Mouse (Mus musculus): ENCODE measurements around the gene Fam19a3. TPM values are rescaled to one million over a fixed set of nuclear protein-coding genes. Genes with fewer than 3 reads are reported as not detected.
"Not testable (repeated sequence)": the region's sequence is repeated elsewhere in the genome, so short reads cannot be mapped to it uniquely, and the experiment has no call there.

Gene Fam19a3
- polyA plus RNA-seq (2015; fragmentation: Nextera tagmentation; extraction: Ambion mirVana): not detected in 2 replicates

DNA sequence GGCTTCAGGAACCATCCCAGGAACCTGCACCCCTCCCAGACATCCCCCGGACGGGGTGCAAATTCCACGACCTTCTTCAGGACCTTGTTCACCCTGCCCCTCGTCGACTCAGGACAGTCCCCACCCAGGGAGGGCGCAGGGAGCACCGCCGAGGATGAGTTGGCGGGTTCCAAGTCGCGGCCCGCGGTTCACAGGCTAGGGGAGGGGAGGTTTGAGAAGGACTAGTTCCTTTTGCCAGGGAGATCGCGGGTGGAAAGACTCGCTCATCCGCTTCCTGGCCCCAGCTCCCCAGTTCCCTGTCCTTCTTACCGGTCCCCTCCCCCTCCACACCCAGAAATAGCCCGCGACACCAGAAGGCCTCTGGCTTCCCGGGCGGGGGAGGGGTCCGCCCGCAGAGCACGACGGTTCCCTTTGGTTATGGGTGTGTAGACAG, at the start of gene Fam19a3:
TSS of gene Fam19a3 (minus strand) at position 370 of the 433 bp plus-strand sequence.
- H3K27ac ChIP-seq: no peak within 1 kb of the TSS
- H3K27me3 ChIP-seq: peaks cover 98% of the 10 kb centered on the region
- peak within 1 kb of the TSS; percentile 29; the same call in 1 of the 2 replicates for H3K9ac ChIP-seq
- H3K4me1 ChIP-seq (replicated peaks): peaks cover 25% of the 10 kb centered on the region
- peak within 1 kb of the TSS; percentile 78 for H3K4me2 ChIP-seq
- H3K9me3 ChIP-seq (replicated peaks): no peaks in the 10 kb centered on the region
- no peaks in the 10 kb centered on the region for H3K36me3 ChIP-seq
- ATAC-seq (ENCODE audit: low read depth): peak; percentile 10; the same call in 1 of the 2 replicates
- WGBS (ENCODE audit: insufficient replicate concordance): under 1% methylated on average over 26 of the region's 26 CpGs
- no peak for DNase-seq
- peak within 1 kb of the TSS; percentile 59 for H3K4me3 ChIP-seq (replicated peaks)

DNA sequence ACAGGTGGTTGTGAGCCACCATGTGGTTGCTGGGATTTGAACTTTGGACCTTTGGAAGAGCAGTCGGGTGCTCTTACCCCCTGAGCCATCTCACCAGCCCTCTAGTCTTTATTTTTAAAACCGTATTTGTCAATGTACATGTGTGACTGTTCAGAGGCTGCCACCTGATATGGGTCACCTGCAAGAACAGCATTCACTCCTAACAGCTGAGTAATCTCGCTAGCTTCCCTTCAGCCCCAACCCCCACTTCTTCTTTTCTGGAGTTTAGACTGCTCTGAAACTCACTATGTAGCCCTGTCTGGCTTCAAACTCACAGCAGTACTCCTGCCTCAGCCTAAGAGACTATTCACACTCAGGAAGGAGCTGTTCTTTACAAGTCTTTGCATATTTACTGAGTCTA, 40.8 kb upstream of the Fam19a3 start:
- peaks cover 50% of the 10 kb centered on the region for H3K36me3 ChIP-seq
- ATAC-seq (ENCODE audit: low read depth): no peak
- H3K4me1 ChIP-seq (replicated peaks): peaks cover 24% of the 10 kb centered on the region
- WGBS (ENCODE audit: insufficient replicate concordance): 80% methylated on average over 3 of the region's 3 CpGs
- no peak overlapping the region for H3K9ac ChIP-seq
- no peak overlapping the region for H3K4me2 ChIP-seq
- H3K27me3 ChIP-seq: no peaks in the 10 kb centered on the region
- no peak overlapping the region for H3K4me3 ChIP-seq (replicated peaks)
- no peak overlapping the region for H3K27ac ChIP-seq
- no peak for DNase-seq
- no peaks in the 10 kb centered on the region for H3K9me3 ChIP-seq (replicated peaks)

- H3K27ac ChIP-seq: no peak overlapping the region
- WGBS (ENCODE audit: insufficient replicate concordance): 70% methylated on average over 1 of the region's 1 CpGs
- no peaks in the 10 kb centered on the region for H3K27me3 ChIP-seq
- H3K36me3 ChIP-seq: peaks cover 35% of the 10 kb centered on the region
- H3K4me1 ChIP-seq (replicated peaks): peaks cover 42% of the 10 kb centered on the region
- no peaks in the 10 kb centered on the region for H3K9me3 ChIP-seq (replicated peaks)
- no peak for DNase-seq
- H3K4me2 ChIP-seq: no peak overlapping the region
- no peak overlapping the region for H3K9ac ChIP-seq
- no peak for ATAC-seq (ENCODE audit: low read depth)
- no peak overlapping the region for H3K4me3 ChIP-seq (replicated peaks)
Measured at GRCm38 (mm10) chr3:104820426-104820825, 38.8 kb upstream of the Fam19a3 start.

DNA sequence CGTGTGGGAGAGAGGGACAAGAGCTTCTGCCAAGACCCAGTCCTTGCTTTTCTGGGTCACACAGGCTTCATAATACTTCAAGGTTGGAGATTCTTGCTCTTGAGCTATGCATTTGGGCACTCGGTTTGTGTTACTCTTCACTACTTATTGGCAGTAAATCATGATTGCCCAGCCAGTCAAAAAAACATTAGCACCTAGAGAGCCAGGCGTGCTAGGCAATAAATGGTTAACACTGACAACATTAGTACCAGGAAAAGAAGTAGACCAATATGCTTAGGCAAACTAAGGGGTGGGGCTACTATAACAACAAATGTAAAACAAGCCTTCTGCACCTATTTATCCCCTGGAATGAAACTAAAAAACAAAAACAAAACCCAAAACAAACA, 37.1 kb upstream of the Fam19a3 start:
- Histone ChIP-seq H3K4me2 (peak overlapping the region; percentile 90), H3K9ac (peak overlapping the region; percentile 79), H3K36me3 (peaks cover 37% of the 10 kb centered on the region), H3K9me3 (replicated peaks) (no peaks in the 10 kb centered on the region), H3K27ac (peak overlapping the region; percentile 75), H3K27me3 (no peaks in the 10 kb centered on the region), H3K4me3 (replicated peaks) (peak overlapping the region; percentile 70), H3K4me1 (replicated peaks) (peaks cover 42% of the 10 kb centered on the region)
- 4% methylated on average over 3 of the region's 3 CpGs for WGBS (ENCODE audit: insufficient replicate concordance)
- ATAC-seq (ENCODE audit: low read depth): 0 out of 2 replicates have a peak, but pooled peaks have one; percentile 18
- no peak for DNase-seq

DNA sequence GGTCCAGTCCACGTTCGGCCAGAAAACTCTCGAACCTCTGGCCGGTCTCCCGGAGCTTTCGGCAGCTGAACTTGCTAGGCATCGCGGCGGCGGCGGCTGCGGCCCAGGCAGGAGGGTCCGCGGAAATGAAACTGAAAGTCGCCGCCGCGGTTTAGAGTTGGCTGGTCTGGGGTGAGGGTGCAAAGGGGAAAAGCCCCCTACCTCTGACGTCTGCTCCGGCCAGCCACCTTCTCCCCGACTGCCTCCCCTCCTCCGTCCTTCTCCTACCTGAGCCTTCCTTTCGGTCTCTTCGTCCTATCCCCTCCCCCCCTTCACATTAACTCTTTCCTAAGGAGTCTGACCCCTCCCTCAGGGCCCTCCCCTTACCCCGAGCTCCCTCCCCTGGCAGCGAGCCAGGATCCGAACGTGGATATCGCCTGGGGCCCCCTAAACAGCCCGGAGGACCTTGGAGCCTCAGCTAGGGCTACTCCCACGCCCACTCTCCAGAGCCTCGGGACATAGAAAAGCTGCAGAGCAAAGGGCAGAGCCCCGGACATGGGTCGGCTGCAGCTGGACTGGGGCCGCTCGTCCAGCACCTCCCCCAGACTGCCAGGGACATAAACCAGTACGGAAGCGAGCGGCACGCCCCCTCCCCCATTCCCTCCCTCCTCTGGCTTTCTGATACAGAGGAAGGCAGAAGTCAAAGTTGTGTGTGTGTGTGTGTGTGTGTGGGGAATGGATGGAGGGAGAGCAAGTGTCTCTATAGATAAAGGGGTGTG, 36.5 kb upstream of the Fam19a3 start, which contains the start of gene Mov10:
TSS of gene Mov10 (minus strand) at position 573 of the 758 bp plus-strand sequence.
- Histone ChIP-seq H3K27ac (peak within 1 kb of the TSS; percentile 75), H3K36me3 (peaks cover 38% of the 10 kb centered on the region), H3K4me1 (replicated peaks) (peaks cover 42% of the 10 kb centered on the region), H3K4me3 (replicated peaks) (peak within 1 kb of the TSS; percentile 70), H3K27me3 (no peaks in the 10 kb centered on the region), H3K9me3 (replicated peaks) (no peaks in the 10 kb centered on the region), H3K4me2 (peak within 1 kb of the TSS; percentile 90), H3K9ac (peak within 1 kb of the TSS; percentile 79)
- ATAC-seq (ENCODE audit: low read depth): peak; percentile 83
- under 1% methylated on average over 40 of the region's 40 CpGs for WGBS (ENCODE audit: insufficient replicate concordance)
- peak; percentile 54 for DNase-seq

- Histone ChIP-seq H3K9ac (peak overlapping the region; percentile 79), H3K27me3 (no peaks in the 10 kb centered on the region), H3K9me3 (replicated peaks) (no peaks in the 10 kb centered on the region), H3K4me2 (peak overlapping the region; percentile 90), H3K4me1 (replicated peaks) (peaks cover 43% of the 10 kb centered on the region), H3K36me3 (peaks cover 37% of the 10 kb centered on the region), H3K27ac (peak overlapping the region; percentile 75), H3K4me3 (replicated peaks) (peak overlapping the region; percentile 70)
- DNase-seq (peak; percentile 47), ATAC-seq (ENCODE audit: low read depth) (peak; percentile 66)
- WGBS (ENCODE audit: insufficient replicate concordance): under 1% methylated on average over 44 of the region's 46 CpGs
Measured at GRCm38 (mm10) chr3:104817481-104817990, 35.9 kb upstream of the Fam19a3 start.

- Histone ChIP-seq H3K36me3 (peaks cover 24% of the 10 kb centered on the region), H3K27me3 (no peaks in the 10 kb centered on the region), H3K9me3 (replicated peaks) (no peaks in the 10 kb centered on the region), H3K4me1 (replicated peaks) (peaks cover 51% of the 10 kb centered on the region), H3K9ac (no peak overlapping the region), H3K27ac (no peak overlapping the region), H3K4me2 (peak overlapping the region; percentile 90; the same call in 1 of the 2 replicates), H3K4me3 (replicated peaks) (no peak overlapping the region)
- ATAC-seq (ENCODE audit: low read depth) (no peak), DNase-seq (no peak)
- WGBS (ENCODE audit: insufficient replicate concordance): 91% methylated on average over 7 of the region's 7 CpGs
Measured at GRCm38 (mm10) chr3:104816130-104816529, 34.5 kb upstream of the Fam19a3 start.

- Histone ChIP-seq H3K27me3 (no peaks in the 10 kb centered on the region), H3K4me1 (replicated peaks) (peaks cover 51% of the 10 kb centered on the region), H3K4me3 (replicated peaks) (no peak overlapping the region), H3K4me2 (no peak overlapping the region), H3K36me3 (peaks cover 16% of the 10 kb centered on the region; the same call in 1 of the 2 replicates), H3K9me3 (replicated peaks) (no peaks in the 10 kb centered on the region), H3K27ac (no peak overlapping the region), H3K9ac (no peak overlapping the region)
- ATAC-seq (ENCODE audit: low read depth): no peak
- WGBS (ENCODE audit: insufficient replicate concordance): 68% methylated on average over 2 of the region's 2 CpGs
- no peak for DNase-seq
Measured at GRCm38 (mm10) chr3:104815346-104815745, 33.7 kb upstream of the Fam19a3 start.

DNA sequence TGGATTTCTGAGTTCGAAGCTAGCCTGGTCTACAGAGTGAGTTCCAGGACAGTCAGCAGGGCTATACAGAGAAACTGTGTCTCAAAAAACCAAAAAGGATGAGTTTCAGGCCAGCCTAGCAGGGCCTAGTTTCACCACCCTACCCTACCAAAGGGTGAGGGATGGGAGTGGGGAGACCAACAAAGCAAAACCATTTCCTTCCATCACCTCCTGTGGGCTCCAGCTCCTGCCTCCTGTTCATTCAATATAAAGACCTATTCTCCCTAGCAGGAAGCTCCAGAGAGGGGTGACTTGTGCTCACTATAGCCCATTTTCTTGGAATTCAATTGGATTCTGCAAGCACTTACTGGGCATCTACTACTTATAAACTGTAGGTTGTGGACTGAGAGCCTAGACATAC, 33.1 kb upstream of the Fam19a3 start:
- H3K36me3 ChIP-seq: peaks cover 12% of the 10 kb centered on the region; the same call in 1 of the 2 replicates
- peaks cover 48% of the 10 kb centered on the region for H3K4me1 ChIP-seq (replicated peaks)
- no peak overlapping the region for H3K9ac ChIP-seq
- H3K27ac ChIP-seq: no peak overlapping the region
- H3K4me2 ChIP-seq: no peak overlapping the region
- H3K4me3 ChIP-seq (replicated peaks): no peak overlapping the region
- DNase-seq (no peak), ATAC-seq (ENCODE audit: low read depth) (no peak)
- H3K27me3 ChIP-seq: no peaks in the 10 kb centered on the region
- 86% methylated on average over 1 of the region's 1 CpGs for WGBS (ENCODE audit: insufficient replicate concordance)
- H3K9me3 ChIP-seq (replicated peaks): no peaks in the 10 kb centered on the region

DNA sequence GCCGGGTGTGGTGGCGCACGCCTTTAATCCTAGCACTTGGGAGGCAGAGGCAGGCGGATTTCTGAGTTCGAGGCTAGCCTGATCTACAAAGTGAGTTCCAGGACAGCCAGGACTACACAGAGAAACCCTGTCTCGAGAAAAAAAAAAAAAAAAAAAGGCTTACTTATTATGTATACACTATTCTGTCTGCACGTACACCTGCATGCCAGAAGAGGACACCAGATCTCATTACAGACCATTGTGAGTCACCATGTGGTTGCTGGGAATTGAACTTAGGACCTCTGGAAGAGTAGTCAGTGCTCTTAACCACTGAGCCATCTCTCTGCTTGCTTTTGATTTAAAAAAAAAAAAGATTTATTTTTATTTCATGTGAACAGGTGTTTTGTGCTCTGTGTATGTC, 31.6 kb upstream of the Fam19a3 start:
- not testable (repeated sequence) for H3K27ac ChIP-seq; DNase-seq; H3K4me3 ChIP-seq (replicated peaks); H3K27me3 ChIP-seq; ATAC-seq (ENCODE audit: low read depth); H3K9ac ChIP-seq; H3K4me2 ChIP-seq; H3K9me3 ChIP-seq (replicated peaks)
- WGBS (ENCODE audit: insufficient replicate concordance): 75% methylated on average over 7 of the region's 7 CpGs
- peaks cover 33% of the 10 kb centered on the region for H3K4me1 ChIP-seq (replicated peaks)
- H3K36me3 ChIP-seq: peaks cover 12% of the 10 kb centered on the region; the same call in 1 of the 2 replicates

DNA sequence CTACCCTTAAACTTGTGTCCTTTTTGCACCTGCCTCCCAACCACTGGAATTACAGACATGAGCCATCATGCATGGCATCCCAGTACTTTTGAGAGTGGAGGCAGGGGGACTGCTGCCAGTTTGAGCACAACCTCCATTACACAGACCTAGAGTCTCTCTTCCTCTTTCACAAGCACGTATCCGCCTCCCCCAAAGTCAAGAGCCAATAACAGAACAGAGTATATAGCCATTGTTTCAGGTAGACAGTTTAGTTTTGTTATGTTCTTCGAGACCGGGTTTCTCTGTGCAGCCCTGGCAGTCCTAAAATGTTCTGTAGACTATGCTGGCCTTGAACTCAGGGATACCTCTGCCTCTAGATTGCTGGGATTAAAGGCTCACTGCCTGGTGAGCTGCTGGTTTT, 30.6 kb upstream of the Fam19a3 start:
- Histone ChIP-seq H3K9me3 (replicated peaks) (no peaks in the 10 kb centered on the region), H3K27me3 (no peaks in the 10 kb centered on the region), H3K4me1 (replicated peaks) (peaks cover 26% of the 10 kb centered on the region), H3K36me3 (peaks cover 12% of the 10 kb centered on the region; the same call in 1 of the 2 replicates), H3K4me3 (replicated peaks) (no peak overlapping the region), H3K9ac (no peak overlapping the region), H3K27ac (no peak overlapping the region), H3K4me2 (no peak overlapping the region)
- ATAC-seq (ENCODE audit: low read depth) (no peak), DNase-seq (no peak)
- 78% methylated on average over 4 of the region's 4 CpGs for WGBS (ENCODE audit: insufficient replicate concordance)
